11 mouse cellular contexts compared by ENCODE assay signal in genomic region chr6:51871135-51871534, GRCm38 (mm10).
DNase-seq lines count a peak whose midpoint lies in the region; ATAC-seq and TF ChIP-seq lines count a peak whose summit lies in the region.
"Had no signal": no experiment of that assay in that cellular context is flagged by ENCODE, and none has a peak within 500 bp of the region (broad histone marks: within the 10 kb centered on the region; RNA-seq: fewer than 3 reads in every experiment).

No protein-coding gene starts in this region.

- no peaks in the 10 kb centered on the region for H3K36me3 ChIP-seq in kidney, adult 2 months (ENCODE audit: control insufficient read depth, insufficient read depth, low read length)
- no peaks in the 10 kb centered on the region for H3K36me3 ChIP-seq in midbrain, embryonic 14.5 days (ENCODE audit: control insufficient read depth, insufficient read depth, low read length)
- H3K36me3 ChIP-seq in midbrain, embryonic 16.5 days (ENCODE audit: control insufficient read depth, insufficient read depth, low read length) = no peaks in the 10 kb centered on the region
- H3K36me3 ChIP-seq: liver, embryonic 13.5 days had no signal

- no peak for ATAC-seq in midbrain, embryonic 14.5 days (ENCODE audit: low FRiP score, low TSS enrichment)
- ATAC-seq in midbrain, embryonic 16.5 days = no peak

- 22% methylated on average over 1 of the region's 1 CpGs for WGBS in cerebellum, adult 2 months
- WGBS in kidney, adult 2 months = 12% methylated on average over 1 of the region's 1 CpGs
- 15% methylated on average over 1 of the region's 1 CpGs for WGBS in midbrain, embryonic 14.5 days
- WGBS in midbrain, embryonic 16.5 days = 7% methylated on average over 1 of the region's 1 CpGs

- H3K9ac ChIP-seq in midbrain, embryonic 14.5 days (replicated peaks; ENCODE audit: low read length) = no peak overlapping the region
- H3K9ac ChIP-seq in midbrain, embryonic 16.5 days (ENCODE audit: low read depth, low read length) = no peak overlapping the region
- H3K9ac ChIP-seq: liver, embryonic 13.5 days had no signal

- no peak overlapping the region for H3K4me3 ChIP-seq in cerebellum, adult 2 months (replicated peaks; ENCODE audit: insufficient read depth, low read depth, low read length)
- H3K4me3 ChIP-seq in kidney, adult 2 months (ENCODE audit: insufficient read depth, low read depth, low read length) = no peak overlapping the region
- no peak overlapping the region for H3K4me3 ChIP-seq in midbrain, embryonic 14.5 days (replicated peaks; ENCODE audit: low read depth, low read length)
- no peak overlapping the region for H3K4me3 ChIP-seq in midbrain, embryonic 16.5 days (ENCODE audit: low read depth, low read length)
- H3K4me3 ChIP-seq: erythroblast, embryonic 14.5 days; liver, embryonic 13.5 days had no signal

- H3K4me2 ChIP-seq in midbrain, embryonic 14.5 days (ENCODE audit: low read length) = no peak overlapping the region
- H3K4me2 ChIP-seq in midbrain, embryonic 16.5 days (ENCODE audit: low read length) = no peak overlapping the region
- H3K4me2 ChIP-seq: liver, embryonic 13.5 days had no signal

- no peak for DNase-seq in cerebellum, adult 2 months
- no peak for DNase-seq in cerebellum, adult 11 months
- DNase-seq in kidney, adult 2 months = peak; percentile 55
- no peak for DNase-seq in kidney, postnatal 4 days
- peak; percentile 75 for DNase-seq in midbrain, embryonic 14.5 days
- peak; percentile 48 for DNase-seq in naive thymus-derived CD4-positive, alpha-beta T cell, adult 2 months (ENCODE audit: low read depth)
- DNase-seq in urinary bladder, postnatal 25 days (ENCODE audit: low spot score) = no peak
- DNase-seq: adrenal gland, adult 2 months; liver, embryonic 13.5 days had no signal

- TF ChIP-seq CTCF in cerebellum, adult 2 months (IDR thresholded peaks at IDR 0.05; ENCODE audit: borderline replicate concordance, insufficient read depth, low read depth, low read length) = peak; percentile 14; the same call in 1 of the 2 replicates
- no peak; the same call in 1 of the 2 replicates for TF ChIP-seq CTCF in kidney, adult 2 months (conservative IDR thresholded peaks at IDR 0.05; ENCODE audit: insufficient read depth, insufficient read length, low read depth, low read length)

- H3K27me3 ChIP-seq in cerebellum, adult 2 months (ENCODE audit: control insufficient read depth, insufficient read depth, low read length) = no peaks in the 10 kb centered on the region
- H3K27me3 ChIP-seq in kidney, adult 2 months (replicated peaks; ENCODE audit: control insufficient read depth, insufficient read depth, low read length) = no peaks in the 10 kb centered on the region
- H3K27me3 ChIP-seq in midbrain, embryonic 14.5 days (ENCODE audit: control insufficient read depth, insufficient read depth, low read length) = peaks cover 6% of the 10 kb centered on the region; the same call in 1 of the 2 replicates
- H3K27me3 ChIP-seq in midbrain, embryonic 16.5 days (ENCODE audit: control insufficient read depth, insufficient read depth, low read depth, low read length) = no peaks in the 10 kb centered on the region; the same call in none of the 2 replicates
- H3K27me3 ChIP-seq: liver, embryonic 13.5 days had no signal

- no peak for TF ChIP-seq POLR2A in cerebellum, adult 2 months (IDR thresholded peaks at IDR 0.05; ENCODE audit: borderline replicate concordance, insufficient read depth, low read length)
- TF ChIP-seq POLR2A in kidney, adult 2 months (IDR thresholded peaks at IDR 0.05; ENCODE audit: low read depth, low read length) = no peak

- no peak overlapping the region for H3K27ac ChIP-seq in cerebellum, adult 2 months (ENCODE audit: insufficient read depth, low read length)
- no peak overlapping the region for H3K27ac ChIP-seq in kidney, adult 2 months (ENCODE audit: insufficient read depth, low read depth, low read length)
- H3K27ac ChIP-seq in midbrain, embryonic 14.5 days (replicated peaks; ENCODE audit: low read depth, low read length) = no peak overlapping the region
- no peak overlapping the region for H3K27ac ChIP-seq in midbrain, embryonic 16.5 days (ENCODE audit: low read length)
- H3K27ac ChIP-seq: liver, embryonic 13.5 days had no signal

- peaks cover 6% of the 10 kb centered on the region; the same call in 1 of the 2 replicates for H3K4me1 ChIP-seq in cerebellum, adult 2 months (ENCODE audit: control insufficient read depth, insufficient read depth, low read length)
- no peaks in the 10 kb centered on the region for H3K4me1 ChIP-seq in kidney, adult 2 months (ENCODE audit: control insufficient read depth, insufficient read depth, low read length)
- H3K4me1 ChIP-seq in midbrain, embryonic 14.5 days (ENCODE audit: control insufficient read depth, insufficient read depth, low read length) = no peaks in the 10 kb centered on the region
- no peaks in the 10 kb centered on the region for H3K4me1 ChIP-seq in midbrain, embryonic 16.5 days (ENCODE audit: control insufficient read depth, insufficient read depth, low read length)

- no peaks in the 10 kb centered on the region for H3K9me3 ChIP-seq in midbrain, embryonic 14.5 days (ENCODE audit: control insufficient read depth, low read length)
- H3K9me3 ChIP-seq in midbrain, embryonic 16.5 days (replicated peaks; ENCODE audit: control insufficient read depth, low read length, poor library complexity, severe bottlenecking) = no peaks in the 10 kb centered on the region
- H3K9me3 ChIP-seq: liver, embryonic 13.5 days had no signal

Comparison
In these comparisons a context has a peak if more than half of its experiments do, and no peak if none do; other contexts are left out.
1. DNase-seq: peak in kidney, adult 2 months (single experiment), midbrain, embryonic 14.5 days (single experiment) and naive thymus-derived CD4-positive, alpha-beta T cell, adult 2 months (single experiment); none in cerebellum, adult 2 months (0 of 2), cerebellum, adult 11 months (single experiment), kidney, postnatal 4 days (0 of 2) and urinary bladder, postnatal 25 days (single experiment).